Mouse (Mus musculus) cerebellum, postnatal 25 days (tissue): ENCODE data around the gene Ift46.

Source experiments
- DNase-seq, 2 experiments: peaks; one replicate each; pipeline ENCODE4 v3.0.0; 2021; ENCODE audit warnings: mixed read lengths in 2 of 2

The Ift46 gene

DNA sequence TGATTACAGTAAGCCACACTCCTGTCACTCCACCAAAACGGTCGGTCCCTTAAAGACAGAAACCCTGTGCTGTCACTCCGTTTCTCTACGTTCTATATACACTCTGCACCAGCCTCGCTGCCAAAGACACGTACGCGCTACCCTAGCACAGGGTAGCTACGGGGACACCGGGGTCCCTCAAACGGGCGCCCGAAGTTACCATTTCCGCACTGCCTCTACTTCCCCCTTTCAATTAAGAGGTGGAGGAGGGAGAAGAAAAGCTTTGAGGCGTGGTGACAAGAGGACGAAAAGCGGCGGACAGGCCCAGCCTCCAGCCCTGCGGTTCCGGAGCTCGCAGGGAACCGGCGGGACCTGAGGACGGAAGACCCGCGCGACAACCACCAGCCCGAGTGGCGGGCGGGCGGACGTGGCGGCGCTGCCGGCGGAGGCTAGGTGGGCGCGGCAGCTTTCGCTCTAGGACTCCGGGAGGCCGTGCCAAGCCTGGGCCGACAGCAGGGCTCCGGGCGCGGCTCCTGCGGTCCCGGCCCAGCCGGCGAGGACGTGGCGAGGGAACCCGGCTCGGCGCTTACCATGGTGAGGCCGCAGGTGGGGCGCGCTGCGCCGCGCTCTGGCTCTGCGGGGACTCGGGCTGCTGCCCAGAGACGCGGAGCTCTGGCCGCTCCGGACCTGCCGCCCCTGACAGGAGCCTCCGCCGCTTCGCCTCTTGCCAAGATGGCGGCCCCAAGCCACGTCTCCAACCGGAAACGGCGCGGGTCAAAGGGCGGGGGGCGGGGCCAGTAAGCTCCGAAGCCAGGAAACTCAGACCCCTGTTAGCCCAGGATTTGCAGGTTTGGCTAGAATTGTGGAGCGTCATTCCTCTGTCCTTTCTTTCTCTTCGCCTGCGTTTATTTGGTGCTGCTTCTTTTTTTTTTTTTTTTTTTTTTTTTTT lies at the start of gene Ift46, which contains the start of gene Arcn1:
TSS of gene Ift46 (plus strand) at position 808 of the 928 bp plus-strand sequence.
TSS of gene Arcn1 (minus strand) at position 745 of the 928 bp plus-strand sequence.
- DNase-seq: peak; percentile 91

DNA sequence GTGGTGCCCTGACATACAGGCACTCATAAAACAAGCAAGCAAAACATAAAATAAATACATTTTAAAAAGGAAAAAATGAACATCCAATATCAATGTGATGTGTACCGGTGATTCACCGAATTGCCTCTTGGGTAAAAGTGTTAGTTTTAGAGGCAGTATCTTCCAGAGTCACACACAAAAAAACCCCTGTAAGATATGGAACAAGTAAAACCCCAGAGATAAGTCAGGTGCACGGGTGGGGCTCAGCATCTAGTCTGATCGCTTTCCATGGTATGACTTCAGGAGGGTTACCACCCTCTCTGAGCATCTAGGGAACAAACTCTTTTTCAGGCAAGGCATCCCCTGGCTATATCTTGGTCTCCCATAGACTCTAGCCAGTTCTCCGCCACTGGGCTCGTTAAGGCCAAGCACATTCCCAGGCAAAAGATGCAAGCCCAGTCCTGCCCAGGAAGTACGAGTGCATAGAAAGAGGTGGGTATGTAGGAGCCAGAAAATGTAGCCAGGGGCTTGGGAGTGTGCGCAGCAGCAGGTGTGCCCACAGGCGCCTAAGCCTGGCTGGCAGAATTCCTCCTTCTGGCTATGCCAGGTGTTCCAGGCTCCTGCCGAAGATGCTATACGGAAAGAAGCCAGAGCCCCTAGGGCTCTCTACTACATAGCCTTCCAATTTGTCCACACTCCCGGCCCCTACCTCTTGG lies 48.6 kb upstream of the Ift46 start:
- DNase-seq: peak; percentile 69 to 70

DNA sequence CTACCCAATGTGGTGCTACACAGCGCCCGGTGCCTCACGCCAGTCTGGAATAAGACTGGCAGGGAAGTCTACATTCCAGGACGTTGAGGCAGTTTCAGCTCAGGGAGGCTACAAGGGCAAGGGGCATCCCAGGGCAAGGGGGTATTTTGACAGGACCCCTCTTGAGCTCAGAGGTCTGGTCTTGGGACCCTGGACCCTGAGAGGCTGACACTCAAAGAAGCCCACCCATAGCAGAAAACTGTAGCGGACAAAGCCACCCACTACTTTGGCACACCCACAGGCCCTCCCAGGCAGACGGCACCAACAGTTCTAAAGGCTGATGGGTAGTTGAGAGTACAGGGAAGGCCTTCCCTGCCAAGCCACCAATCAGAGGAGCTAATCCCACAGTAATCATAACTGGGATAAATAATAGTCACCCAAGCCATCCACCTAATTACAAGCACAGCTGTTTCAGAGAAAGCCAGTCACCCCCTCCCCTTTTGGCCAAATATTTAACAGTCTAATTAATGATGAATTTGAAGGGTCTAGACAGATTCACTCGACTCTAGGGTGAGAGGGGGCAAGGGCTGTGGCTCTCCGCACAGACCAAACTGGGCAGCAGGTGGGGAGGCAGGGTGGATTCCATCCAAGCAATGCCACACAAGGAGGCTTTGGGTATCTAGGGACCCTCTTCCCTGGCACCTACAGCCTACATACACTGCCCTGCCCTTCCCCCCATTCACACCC lies 47.9 kb upstream of the Ift46 start:
- DNase-seq: no peak

DNA sequence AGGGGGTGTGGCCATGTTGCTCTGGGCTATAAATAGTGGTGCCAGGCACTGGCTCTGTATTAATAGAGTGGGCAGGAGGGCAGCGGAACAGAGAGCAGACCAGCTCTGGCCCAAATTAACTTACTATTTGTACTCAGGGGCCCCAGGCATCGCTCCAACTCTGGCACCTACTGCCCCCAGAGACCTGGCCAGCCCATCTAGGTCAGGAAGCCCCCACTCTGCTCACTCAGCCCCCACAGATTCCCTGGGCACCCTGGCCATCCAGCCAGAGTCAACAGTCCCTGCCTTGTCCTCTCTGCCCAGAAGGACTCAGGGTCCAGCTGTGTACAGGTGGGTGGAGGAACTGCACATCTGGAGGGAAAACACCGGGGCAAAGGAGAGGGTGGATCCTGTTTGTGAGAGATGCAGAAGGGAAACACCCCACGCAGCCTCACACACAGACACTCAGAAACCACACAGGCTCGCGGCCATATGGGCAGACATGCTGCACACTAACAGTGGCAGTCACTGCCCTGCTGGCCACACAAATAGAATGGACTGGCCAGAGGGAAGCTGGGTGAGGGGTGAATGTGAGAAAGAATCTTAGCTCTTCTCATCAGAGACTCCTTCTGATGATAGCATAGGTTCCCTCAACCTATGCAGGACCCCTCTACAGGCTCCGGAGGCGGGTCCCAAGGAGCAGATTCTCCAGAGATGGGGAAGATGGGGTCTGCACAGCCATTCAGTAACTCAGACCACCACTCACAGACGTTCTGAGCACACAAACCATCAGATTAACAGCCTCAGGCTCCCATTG lies 47.2 kb upstream of the Ift46 start:
- peak; percentile 74 to 79 for DNase-seq

DNA sequence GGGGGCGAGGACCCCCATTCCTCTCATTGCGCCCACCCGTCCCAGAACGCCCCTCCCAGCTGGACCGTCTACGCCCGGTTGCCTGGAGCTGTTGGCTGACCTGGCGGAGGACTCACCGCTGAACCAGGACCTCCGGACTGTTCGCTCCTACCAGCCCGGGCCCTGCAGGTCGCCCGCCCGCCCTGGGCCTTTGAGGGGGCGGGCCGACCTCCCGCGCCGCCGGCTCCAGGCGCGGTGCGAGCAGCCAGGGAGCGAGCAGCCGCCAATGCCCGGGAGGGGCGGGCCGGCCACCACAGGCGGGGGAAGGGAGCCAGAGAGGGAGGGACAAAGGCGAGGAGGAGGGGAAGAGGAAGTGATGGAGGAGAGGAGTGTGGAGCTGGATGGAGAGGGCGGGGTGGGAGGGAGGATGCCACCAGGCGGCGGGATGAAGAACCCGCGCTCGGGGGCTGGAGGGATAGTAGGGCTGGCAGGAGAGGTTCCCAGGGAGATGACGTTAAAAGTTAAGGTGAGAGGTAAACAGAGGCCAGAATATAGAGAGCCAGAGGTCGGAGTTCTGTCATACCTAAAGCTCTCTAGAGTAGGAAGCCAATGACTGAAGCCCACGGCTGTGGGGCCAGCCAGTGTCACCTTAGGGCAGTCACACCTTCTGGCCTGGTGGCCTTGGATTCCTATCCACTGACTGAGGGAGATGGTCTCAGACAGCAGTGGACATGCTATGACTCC lies 46.4 kb upstream of the Ift46 start:
- DNase-seq: peak; percentile 94 to 95

DNA sequence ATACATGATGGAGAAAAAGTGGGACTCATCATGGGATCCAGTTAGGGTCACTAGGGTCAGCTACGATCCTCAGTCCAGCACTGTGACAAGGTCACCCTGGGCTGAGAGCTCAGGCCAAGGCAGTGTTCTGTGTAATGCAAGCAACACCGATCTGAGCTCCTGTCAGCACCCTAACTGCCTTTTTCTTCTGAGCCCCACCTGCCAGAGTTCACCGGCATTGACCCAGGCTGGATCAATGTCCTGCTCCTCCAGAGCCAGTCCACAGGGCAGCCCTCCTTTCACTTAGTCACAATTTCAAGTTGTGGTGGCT lies 45.9 kb upstream of the Ift46 start:
- DNase-seq: no peak

DNA sequence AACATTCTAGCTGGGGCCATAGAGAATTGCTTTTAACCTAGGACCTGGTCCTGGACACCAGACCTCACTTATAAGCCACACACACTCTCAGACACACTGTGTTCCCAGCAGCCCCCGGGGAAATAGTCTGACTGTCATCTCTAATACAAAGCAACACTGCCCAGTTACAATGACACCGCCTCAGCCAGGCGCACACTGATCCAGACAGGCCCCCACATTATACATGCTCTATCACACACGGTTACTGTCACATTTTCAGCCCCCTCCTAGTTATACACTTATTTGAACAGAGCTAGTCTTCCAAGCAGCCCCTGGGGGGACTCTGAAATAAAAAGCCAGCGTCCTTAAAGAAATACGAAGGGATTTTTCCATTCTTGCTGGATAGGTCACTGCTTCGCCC lies 45.1 kb upstream of the Ift46 start:
- DNase-seq: no peak

DNA sequence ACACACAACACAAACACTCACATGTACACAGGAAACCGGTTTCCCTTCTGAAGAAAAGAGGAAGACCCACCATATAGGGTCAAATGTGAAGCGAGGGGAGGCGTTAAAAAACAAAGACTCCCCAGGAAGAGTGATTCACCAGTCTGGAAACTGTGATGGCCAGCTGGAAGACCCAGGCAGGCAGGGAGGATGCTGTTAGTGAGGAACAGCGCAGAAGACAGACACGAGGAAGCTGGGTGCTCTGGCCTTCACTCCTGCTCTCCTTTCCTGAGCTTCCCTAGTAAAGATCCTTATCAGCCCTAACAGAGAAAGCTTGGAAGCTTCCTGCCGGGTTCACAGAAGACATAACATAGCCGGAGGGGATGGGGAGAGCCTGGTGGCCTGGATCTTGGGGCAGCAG lies 44.7 kb upstream of the Ift46 start:
- no peak for DNase-seq

DNA sequence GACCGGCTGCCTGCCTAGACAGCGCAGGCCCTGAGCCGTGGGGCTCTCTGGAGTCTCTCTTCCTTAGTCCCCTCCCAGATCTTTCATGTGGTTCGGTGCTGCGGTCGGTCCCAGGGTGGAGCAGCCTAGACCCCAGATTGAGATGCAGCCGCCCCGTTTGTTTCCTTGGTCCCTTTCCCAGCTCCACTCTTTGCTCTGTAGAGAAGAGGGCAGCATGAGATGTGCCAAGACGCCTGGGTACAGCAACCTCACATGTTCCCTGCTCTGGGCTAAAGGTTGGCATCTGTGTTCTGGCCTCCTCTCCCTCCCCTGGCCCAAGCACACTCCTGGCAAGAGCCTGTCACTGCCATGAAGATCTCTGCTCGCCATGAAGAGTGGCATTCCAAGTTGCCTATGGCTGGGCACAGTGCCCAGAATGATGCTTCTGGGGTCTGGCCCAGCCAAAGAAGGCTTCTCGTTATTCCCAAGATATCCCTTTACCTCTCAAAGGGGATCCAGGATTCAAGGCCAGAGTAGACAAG lies 44.1 kb upstream of the Ift46 start:
- no peak for DNase-seq

DNA sequence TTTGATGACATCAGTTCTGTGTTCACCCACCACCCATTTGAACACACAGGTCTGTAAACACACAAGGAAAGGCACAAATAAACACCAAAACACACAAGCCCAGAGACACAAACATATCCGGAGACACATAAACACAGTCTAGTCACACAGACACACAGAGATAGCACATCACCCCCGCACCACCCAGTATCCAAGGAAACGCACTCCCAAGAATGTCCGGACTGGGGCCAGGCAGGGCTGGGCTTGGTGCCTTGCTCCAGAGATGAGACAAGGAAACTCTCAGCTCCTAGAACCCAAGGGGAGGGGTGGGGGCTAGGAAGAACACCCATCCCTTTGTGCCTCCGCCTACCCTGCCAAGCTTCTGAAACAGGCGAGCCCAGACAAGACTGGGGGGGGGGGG lies 43.5 kb upstream of the Ift46 start:
- DNase-seq: no peak

DNA sequence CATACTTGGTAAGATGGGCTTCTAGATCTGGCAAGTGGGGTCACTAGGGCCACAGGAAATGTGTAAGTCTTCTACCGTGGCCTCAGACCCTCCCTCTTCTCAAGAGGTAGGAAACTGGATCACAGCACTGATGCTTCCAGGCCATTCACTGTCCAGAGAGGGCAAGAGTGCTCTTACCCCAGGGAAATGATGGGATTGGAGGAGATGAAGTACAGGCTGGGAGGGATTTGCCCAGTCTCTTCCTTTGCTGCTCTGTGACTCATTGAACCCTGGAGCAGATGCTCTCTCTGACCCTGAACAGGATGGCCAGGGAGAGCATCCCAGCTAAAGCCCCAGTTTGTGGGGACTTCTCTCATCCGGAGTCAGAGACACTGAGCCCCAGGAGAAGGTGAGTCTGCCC lies 43.0 kb upstream of the Ift46 start:
- no peak for DNase-seq

DNA sequence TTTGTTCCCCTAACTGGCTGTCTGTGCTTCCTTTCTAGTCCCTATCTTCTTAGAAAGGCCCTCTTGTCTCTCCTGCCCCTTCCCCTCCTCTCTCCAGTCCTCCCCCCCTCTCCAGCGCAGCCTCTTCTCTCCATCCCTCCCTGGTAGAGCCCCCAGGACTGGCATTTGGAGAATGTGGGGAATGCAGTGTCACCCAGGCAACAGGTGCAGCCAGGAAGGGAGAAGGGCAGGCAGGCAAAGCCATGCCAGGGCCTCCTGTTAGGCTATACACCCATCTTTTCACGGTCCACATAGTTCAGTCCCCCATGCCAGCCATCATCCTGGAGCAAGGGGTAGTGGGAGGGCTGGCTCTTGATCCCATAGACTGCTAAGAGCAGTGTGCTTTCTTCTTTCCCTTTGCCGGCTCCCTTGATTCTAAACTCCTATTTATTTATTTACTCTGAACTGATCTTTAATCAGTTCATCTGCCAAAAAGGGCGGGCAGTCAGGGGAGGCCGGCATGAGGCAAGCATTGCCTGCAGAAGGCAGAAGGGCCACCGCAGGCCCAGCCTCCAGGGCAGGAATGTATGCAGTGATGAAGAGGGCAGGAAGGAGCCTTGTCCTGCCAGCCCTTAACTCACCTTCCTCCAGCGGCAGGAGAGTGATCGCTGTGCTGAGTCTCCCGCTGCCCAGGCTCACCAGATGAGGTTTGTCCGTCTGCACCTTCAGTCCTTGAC lies 41.1 kb upstream of the Ift46 start:
- peak in 1 of 2 experiments; percentile 10 for DNase-seq

DNA sequence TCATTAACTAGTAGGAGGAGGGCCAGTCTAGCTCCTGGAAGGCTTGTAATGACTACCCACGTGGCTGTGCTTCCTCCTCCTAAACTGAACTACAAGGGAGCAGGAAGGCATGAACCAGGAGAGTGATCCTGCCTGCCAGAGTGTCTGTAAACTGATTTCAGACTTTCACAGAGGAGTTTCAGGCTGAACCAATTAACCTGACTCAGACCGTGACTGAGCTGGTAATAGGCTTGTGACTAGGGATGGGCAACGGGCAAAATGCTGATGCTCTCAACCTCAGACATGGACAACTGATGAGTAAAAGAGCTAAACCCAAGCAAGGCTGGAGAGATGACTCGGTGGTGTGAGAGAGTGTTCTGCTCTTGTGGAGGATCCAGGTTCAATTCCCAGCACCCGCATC lies 40.3 kb upstream of the Ift46 start:
- DNase-seq: no peak

DNA sequence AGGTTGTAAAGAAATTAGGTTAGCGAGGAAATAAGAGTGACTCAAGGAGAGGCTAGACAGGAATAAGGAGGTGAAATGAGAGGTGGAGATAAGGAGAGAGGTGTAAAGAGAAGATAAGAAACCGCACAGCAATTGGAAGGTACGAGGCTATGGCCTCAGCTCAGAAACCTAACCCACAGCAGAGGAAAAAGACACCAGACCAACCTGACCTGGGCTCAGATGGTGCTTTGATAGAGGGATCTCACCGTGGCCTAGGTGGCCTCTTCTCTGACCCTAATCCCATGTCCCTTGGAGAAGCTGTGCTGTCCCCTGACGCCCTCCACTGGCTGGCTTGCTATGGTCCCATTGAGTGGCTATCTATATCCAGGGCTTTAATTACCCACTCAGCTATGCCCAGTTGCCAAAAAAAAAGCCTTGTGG lies 35.6 kb upstream of the Ift46 start:
- DNase-seq: no peak

DNA sequence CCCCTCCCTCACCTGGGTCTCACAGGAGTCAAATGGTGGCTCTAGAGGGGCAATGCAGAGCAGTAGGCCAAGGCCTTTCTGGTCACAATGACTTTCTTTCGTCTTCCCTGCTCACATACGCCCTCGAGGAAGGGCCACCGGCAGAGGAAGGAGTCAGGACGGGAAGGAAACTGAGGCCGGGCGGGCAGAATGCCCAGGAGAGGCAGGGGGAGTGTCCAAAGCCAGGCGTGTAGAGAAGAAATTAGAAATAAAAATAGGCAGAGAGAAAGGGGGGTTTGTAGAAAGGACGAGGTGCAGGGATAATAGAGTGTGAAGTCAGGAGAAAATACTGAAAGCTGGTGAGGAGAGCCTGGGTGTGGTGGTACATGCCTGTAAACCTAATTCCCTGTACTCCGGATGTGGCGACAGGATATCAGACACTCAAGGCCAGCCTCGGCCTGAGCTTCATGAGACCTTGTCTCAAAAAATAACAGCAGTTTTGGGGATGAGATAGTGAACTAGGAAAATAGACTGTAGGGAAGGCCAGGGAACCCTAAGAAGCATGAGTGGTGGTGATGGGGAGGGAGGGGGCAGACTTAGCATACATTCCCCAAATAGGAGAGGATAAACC lies 34.7 kb upstream of the Ift46 start:
- DNase-seq: no peak

DNA sequence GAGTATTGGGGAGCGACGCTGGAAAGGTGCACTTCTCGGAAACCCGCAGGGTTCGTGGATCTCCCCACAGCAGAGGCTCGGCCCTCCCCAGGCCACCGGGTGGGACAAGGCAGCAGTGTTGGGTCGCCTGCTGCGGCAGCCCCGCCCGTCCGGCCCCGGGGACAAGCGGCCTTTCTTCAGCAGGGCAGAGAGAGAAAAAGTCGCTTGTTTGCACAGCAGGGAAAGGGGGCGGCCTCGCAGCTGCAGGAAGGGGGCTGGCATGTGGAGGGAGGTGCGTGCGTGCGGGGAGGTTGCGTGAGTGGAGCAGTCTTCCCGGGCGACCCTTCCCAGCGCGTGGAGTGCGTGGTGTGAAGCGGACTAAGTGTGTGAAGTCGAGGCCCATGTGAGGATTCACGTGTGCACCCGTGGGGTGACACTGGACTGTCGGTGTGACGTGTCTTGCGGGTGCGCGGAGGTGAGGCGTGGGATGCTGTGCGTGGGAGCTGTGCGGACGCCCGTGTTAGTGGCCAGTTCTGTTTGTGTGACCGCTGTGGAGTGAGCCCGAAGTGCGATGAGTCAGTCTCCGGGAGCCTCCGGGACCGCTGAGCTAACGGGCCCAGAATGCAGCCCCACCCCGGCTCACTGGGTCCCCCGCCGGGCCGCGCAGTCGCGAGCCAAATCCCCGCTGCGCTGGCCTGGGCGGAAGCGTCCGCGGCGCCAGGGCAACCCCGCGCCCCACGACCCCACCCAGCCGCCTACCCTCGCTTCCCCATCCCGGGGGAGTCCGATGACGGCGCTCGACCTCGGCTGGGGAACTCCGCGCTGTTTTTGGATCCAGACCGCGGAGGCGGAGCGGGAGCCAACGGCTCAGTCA lies 33.8 kb upstream of the Ift46 start:
- peak; percentile 60 to 69 for DNase-seq

DNA sequence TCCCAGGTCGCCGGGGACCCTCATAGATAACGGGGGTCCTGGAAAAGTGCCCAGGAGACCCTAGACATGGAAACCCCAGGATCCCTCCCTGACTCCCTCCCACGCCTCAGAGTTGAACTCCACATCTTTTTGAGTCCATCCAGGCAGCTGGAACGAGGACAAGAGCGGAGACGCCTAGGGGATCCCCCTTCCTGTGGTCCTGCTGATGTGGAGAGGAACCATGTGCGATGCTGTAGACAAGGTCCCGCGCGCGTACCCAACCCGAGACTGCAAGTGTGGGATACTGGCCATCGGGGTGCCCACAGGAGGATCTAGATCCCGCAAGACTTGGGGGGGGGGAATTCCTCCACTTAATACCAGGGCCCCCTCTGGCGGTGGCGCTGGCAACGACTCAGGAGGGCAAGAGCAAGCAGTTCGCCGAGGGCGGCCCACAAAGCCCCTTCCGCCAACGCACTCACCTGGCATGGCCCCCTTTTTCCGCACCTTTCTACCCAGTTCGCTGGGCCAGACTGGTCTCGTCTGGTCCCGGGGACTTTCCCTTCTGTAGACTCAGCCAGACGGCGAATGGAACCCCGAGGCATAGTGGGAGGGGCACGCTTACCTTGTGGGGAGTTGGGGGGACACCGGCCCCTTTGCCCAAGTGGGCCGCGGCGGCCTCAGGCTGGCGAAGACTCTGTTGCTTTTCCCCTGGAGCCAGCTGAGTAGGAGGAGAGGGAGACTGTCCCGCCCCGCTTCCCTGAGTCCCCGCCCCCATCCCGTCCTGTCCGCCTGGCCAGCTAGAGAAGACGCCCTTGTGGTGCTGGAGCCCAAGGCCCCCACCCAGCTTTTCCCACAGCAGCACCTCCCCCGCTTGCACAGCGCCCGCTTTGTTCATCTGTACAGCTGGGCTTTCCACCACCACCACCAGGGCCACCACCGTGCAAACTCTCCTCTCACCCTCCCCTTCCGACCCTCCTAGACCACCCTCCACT lies 32.9 kb upstream of the Ift46 start, which contains the start of gene Phldb1:
TSS of gene Phldb1 (minus strand) at position 675 of the 971 bp plus-strand sequence.
- peak; percentile 43 to 74 for DNase-seq

DNA sequence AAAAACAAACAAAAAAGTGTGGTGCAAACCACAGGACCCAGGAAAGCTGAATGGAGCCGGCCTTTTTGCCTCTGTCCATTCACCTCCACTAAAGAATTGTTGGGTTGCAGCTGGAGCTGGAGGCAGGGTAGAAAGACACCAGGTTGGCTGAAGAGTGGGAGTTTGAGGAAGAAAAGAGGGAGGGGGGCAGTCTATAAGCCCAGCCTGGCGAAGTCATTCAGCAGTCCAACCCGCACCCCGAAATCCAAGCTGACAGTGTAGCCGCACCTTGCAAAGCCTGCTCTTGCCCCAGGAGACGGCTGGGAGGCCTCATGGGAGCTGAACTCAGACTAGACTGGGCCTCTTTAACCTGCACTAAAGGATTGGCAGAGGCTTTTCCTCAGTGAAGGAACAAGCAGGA lies 31.8 kb upstream of the Ift46 start:
- DNase-seq: no peak
